Mouse (Mus musculus): ENCODE results near the gene 9130023H24Rik.
A peak's percentile ranks its signal among the peaks of the same experiment; 100 is the strongest.

DNA sequence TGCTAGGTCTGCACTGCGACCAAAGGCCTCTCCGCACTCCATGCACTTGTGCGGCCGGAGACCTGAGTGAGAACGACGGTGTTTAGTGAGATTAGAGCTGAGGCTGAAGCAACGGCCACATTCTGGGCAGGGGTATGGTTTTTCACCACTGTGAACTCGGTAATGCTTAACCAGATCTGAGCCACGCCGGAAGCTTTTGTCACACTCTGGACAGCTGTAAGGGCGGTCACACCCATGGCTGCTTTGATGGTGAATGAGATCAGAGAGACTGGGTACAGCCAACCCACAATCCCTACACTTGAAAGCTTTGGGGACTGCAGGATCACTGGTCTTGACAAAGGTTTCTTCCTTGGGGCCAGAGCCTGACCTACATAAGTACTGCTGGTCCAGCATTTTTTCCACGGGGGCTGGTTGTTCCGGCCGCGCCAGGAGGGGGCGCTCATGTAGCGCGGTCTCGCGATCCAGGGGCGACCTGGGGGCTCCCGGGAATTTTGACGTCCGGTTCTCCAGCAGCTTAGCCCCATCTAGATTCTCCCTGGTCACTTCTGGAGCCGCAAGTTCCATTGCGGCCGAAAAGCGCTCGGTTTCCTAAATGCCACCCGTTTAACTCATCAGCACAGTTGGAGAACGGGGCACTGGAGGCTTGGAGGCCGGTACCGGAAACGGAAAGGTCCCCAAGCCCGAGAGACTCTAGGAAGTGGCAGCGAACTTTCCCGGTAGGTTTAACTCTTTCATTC is 807 bp downstream of the 9130023H24Rik start, which contains the start of gene Armc5:
- TF ChIP-seq HCFC1 (IDR thresholded peaks at IDR 0.05; ENCODE audit: borderline replicate concordance, insufficient read depth, low read length) (no peak; the same call in 1 of the 2 replicates), CHD2 (IDR thresholded peaks at IDR 0.05; ENCODE audit: low read depth, low read length) (no peak), MAFK (IDR thresholded peaks at IDR 0.05; ENCODE audit: insufficient read depth, low read depth, low read length) (peak; percentile 84), ZNF384 (IDR thresholded peaks at IDR 0.05; ENCODE audit: low read depth, low read length) (no peak)

All from ES-E14 (cell line).